Mouse (Mus musculus) embryonic fibroblast, embryonic 13.5 days (primary cell): ENCODE measurements around the gene Brat1. TPM values are rescaled to one million over a fixed set of nuclear protein-coding genes. Genes with fewer than 3 reads are reported as not detected.
"Not testable (repeated sequence)": the region's sequence is repeated elsewhere in the genome, so short reads cannot be mapped to it uniquely, and the experiment has no call there.

Experiments used
- H3K27ac ChIP-seq: 2 replicates; pipeline ENCODE4 v1.5.1; 2012; ENCODE audit warnings: low read length, control low read depth, inconsistent platforms; ENCODE audit not compliant: insufficient read depth
- H3K4me1 ChIP-seq: 2 replicates; pipeline ENCODE4 v1.6.1; 2011; ENCODE audit warnings: low read length; ENCODE audit not compliant: control insufficient read depth, insufficient read depth
- H3K4me3 ChIP-seq: 2 replicates; pipeline ENCODE4 v1.5.1; 2011; ENCODE audit warnings: mild to moderate bottlenecking, control low read depth, low read length; ENCODE audit not compliant: insufficient read depth
- CTCF ChIP-seq: IDR thresholded peaks from 2 replicates; pipeline ENCODE4 v1.5.1; 2011; ENCODE audit warnings: mild to moderate bottlenecking, control low read depth, low read length, moderate library complexity, borderline replicate concordance; ENCODE audit not compliant: insufficient read depth
- POLR2A ChIP-seq: IDR thresholded peaks from 2 replicates; pipeline ENCODE4 v1.6.1; 2011; ENCODE audit warnings: low read depth, mild to moderate bottlenecking, control low read depth, low read length, moderate library complexity
- polyA plus RNA-seq: library from polyadenylated mRNA; stranded (reverse); fragments of >200 nt; gene quantifications from 2 replicates; pipeline ENCODE4 v1.2.4, GENCODE M21; 2011; ENCODE audit warnings: low read depth; ENCODE audit not compliant: missing spikeins, insufficient read length

The Brat1 gene
- 10.2 and 12.4 TPM in 2 replicates for polyA plus RNA-seq

DNA sequence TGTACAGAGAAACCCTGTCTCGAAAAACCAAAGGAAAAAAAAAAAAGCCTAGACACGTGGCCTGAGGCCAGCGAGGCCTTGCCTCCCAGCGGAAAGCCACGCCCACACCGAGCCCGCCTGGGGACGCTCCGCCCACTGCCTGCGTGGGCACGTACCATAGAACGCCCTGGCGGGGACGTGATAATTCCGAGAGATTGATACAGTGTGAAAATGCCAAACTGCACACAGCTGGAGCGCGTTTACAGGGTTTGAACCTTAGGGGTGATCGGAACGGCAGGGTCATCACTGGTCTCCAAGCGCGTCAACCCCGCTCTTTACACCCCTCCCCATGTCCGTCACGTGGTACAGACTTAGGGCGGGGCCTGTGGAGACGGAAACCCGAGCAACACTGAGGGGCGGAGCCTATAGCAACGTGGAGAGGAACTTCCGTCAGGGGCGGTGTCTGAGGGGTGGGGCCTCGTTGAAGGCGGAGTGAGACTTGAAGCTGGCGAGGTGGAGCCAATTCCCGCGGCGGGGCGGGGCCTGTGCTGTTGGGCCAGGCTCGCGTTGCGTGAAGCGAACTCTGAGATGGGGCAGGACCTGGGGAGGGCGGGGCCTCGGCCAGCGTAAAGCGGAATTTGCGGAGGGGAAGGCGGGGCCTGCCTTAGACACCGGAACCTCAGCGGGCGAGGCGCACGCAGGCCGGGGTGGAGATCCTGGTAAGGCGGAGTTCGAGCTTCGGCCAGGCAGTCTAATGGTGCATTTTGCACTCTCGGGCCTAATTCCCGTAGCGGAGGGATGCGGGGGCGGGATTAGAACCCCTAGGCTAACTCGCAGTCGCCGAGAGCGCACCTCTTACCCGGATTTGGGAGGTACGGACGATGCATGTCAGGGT lies at the start of gene Brat1:
Gene Brat1 (plus strand): TSS at position 634 of the 874 bp plus-strand sequence.
- 0 out of 2 replicates have a peak, but pooled peaks cover 4% of the 10 kb centered on the region for H3K4me1 ChIP-seq
- TF ChIP-seq CTCF: no peak
- peak; percentile 91 for TF ChIP-seq POLR2A
- H3K27ac ChIP-seq: peak within 1 kb of the TSS; percentile 91
- H3K4me3 ChIP-seq: peak within 1 kb of the TSS; percentile 58

DNA sequence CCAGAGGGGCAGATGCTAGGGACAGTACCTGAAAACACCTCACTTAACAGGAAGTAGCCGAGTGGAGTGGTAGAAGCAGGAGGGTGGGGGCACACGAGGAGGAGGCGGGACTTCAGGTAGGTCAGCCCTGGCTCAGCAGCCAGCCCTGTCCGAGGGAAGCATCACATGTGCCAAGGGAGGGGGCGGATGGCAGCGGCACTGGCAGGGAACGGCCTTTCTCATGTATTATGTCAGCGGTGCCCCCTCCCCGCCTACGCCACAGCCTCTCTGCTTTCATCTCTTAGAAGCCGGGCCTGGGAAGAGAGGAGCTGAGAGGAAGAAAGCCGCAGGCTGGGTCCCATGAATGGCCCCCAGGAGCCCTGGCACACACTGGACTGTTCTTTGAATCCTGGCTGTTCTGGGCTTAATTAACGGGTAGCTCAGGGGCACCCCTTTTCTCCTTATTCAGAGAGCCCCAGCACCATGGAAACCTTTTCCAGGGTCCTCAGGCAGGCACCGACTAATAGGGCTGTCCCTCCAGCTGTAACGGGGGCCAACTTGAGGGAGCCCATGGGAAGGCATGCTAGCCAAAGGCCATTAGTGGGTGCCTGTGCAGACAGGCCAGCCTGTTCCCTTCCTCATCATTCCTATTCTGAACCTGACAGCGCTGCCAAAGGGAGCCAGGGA lies 45.1 kb upstream of the Brat1 start:
- H3K4me3 ChIP-seq: no peak overlapping the region
- TF ChIP-seq CTCF: no peak
- TF ChIP-seq POLR2A: no peak

DNA sequence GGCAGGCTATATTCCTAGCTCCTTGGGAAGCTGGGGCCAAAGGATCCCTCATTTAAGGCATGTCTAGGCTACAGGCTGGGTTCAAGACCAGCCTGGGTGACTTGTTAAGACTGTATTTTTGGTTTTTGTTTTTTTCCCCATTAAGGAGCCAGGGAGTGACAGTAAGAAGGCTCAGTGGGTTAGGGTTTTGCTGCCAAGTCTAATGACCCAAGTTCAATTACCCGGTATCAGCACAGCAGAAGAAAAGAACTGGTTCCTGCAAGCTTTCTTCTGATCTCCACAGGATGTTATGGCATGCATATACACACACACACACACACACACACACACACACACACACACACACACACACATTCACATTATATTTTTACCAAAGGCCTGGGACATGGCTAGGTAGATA lies 44.4 kb upstream of the Brat1 start:
- Histone ChIP-seq H3K4me3 (no peak overlapping the region), H3K27ac (no peak overlapping the region), H3K4me1 (peaks cover 2% of the 10 kb centered on the region; the same call in 1 of the 2 replicates)
- TF ChIP-seq CTCF (no peak), POLR2A (no peak)

More for the DNA sequence above, 45.1 kb upstream of the Brat1 start:
- H3K27ac ChIP-seq: no peak overlapping the region
- peaks cover 2% of the 10 kb centered on the region; the same call in 1 of the 2 replicates for H3K4me1 ChIP-seq

DNA sequence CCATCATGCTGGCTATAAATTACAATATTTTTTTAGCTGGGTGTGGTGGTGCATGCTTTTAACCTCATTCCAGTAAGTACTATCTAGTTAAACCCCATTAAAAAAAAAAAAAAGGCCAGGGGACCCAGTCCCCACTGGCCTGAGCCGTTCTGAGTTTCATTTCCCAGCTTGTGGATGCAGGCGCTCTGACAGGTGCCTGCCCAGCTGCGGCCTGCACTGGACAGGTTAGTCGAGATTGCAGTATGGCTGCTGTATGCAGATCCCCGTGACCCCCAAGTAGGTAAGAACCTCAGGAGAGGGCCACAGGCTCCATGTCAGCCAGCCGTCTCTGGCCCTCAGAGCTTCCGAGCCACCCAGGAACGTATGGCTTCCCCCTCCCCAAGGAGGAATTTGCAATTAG lies 43.4 kb upstream of the Brat1 start:
- no peak overlapping the region for H3K4me3 ChIP-seq
- H3K27ac ChIP-seq: no peak overlapping the region
- TF ChIP-seq CTCF: no peak
- TF ChIP-seq POLR2A: no peak
- H3K4me1 ChIP-seq: peaks cover 2% of the 10 kb centered on the region; the same call in 1 of the 2 replicates

DNA sequence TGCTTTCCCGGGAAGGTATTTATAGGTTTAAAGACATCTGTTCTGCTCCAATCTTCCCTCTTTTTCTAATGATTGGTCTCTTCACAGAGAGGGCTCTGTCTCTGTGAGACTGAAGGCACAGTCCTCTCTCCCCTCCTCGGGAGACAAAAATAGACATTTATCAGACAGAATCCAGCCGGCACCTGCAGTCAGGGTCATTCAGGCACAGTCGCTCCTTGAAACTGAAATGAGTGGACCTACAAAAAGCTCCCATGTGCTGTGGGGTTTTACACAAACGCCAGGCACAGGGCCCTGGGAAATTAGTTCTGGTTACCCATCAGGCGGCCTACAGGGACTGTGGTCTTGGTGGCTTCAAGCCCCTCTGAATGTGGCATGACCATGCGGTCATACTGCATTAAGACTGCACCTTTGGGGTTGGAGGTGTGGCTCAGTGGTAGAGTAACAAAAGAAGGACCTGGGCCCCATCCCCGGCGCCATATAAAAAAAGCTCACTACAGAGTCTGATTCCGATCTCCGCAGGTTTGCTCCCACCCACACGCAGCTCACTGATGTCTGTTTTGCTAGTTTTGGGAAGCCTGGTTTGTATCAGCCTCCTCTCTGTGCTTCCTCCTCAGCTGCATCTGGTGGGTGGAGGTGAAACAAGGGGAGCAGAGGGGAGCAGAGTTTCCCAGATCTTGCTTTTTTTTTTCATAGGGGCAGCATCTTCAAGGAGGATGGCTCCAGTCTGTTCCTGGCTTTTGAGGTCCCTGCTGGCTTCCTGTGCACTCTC lies 42.8 kb upstream of the Brat1 start:
- no peak overlapping the region for H3K4me3 ChIP-seq
- no peak overlapping the region for H3K27ac ChIP-seq
- TF ChIP-seq CTCF: no peak
- TF ChIP-seq POLR2A: no peak
- H3K4me1 ChIP-seq: peaks cover 2% of the 10 kb centered on the region; the same call in 1 of the 2 replicates

DNA sequence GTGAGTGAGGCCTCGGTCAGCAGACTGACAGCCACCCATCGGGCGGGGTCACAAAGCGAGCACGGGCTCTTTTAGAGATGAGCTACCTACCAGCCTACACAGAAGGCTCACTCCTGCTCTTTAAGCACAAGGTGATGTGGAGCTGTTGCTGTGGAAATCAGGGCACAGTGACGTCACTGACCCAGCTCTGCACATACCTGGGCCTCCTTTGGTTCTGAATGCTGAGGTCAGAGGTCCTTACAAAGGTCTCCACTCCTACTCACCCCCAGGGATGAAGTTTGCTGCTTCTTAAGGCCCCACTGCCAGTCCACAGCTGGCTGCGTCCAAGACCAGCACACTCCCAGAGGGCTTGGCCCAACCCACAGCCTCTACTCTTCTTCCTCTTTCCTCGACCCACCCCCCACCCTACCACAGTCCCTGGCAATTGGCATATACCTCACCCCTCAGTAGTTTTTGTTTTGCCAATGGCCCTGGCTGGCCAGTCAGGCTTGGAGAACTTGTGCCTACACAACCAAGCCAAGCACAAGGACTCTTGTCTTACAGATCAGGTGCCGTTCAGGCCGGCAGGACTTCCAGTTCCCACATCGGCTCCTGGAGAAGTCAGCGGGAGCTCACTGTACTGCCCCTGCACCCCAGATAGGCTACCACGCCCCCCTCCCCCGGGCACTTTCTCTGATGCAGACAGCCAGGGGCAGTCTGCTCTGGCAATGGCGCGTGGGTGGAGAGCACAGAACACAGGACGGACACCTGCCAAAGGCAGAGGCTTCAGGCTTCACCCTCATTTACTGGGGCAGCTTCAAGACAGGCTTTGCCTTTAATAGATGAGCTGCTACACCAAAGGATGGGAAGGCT lies 41.8 kb upstream of the Brat1 start:
- TF ChIP-seq POLR2A (no peak), CTCF (no peak)
- H3K4me1 ChIP-seq: peaks cover 2% of the 10 kb centered on the region; the same call in 1 of the 2 replicates
- H3K27ac ChIP-seq: no peak overlapping the region
- no peak overlapping the region for H3K4me3 ChIP-seq

DNA sequence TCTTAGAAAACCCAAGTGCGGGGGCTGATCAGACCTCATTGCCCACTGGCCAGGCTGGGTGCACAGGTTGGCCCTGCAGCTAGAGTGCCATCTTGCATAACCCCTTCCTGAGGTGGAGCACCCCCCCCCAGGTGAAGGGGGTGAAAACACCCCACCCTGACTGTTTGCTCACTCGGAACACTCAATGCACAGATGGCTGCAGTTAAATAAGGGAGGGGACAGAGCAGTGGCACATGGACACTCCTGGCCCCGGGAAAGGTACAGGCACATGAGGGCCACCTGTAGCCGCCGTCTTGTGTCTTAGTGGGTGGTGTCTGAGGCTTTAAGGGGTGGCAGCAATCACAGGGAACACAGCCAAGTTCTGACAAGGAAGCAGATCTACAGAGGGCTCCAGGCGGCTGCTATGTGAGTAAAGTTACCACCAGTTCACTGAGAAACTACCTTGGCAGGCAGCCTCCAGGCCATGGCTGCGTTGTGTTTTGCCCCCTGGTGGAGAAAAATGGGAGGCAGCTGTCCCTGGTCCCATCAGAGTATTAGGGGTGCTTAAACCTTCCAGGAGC lies 41.1 kb upstream of the Brat1 start:
- Histone ChIP-seq H3K27ac (no peak overlapping the region), H3K4me3 (no peak overlapping the region), H3K4me1 (peaks cover 2% of the 10 kb centered on the region; the same call in 1 of the 2 replicates)
- TF ChIP-seq POLR2A (no peak), CTCF (peak; percentile 64)

DNA sequence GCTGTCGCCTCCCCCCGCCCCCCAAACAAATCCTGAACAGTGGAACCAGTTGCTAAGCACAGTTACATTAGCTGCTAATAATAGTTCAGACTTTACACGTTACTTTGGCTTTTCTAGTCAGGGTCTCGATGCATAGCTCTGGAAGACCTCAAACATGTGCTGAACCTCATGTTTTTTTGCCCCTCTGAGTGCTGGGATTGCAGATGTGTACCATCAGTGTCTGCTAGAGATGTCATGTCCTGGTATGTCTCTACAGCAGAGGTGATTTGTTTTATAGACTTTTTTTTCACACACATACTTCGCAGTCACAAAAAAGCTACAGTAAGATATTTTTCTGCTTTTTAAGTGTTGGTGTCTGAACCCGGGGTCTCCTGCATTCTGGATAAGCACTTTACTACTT lies 32.7 kb upstream of the Brat1 start:
- no peak for TF ChIP-seq CTCF
- no peak for TF ChIP-seq POLR2A
- Histone ChIP-seq H3K4me3 (no peak overlapping the region), H3K4me1 (no peaks in the 10 kb centered on the region), H3K27ac (no peak overlapping the region)

DNA sequence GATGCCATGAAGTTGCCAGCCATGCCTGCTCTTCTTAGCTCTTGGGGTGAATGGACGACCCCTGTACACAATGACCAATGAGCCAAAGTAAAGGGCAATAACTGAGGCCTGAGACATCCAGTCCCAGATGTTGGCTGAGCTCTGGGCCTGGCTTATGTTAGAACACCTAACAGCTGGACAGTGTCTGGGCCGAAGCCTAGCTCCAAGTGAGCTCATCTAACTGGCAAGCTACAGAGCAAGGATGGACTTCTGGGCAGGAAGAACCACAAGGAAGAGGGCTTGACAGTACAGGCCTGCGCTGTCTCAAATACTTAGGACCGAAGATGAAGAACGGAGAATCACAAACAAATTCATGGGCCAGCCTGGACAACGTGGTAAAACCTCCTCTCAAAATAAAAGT lies 32.2 kb upstream of the Brat1 start:
- not testable (repeated sequence) for H3K4me3 ChIP-seq, H3K4me1 ChIP-seq, H3K27ac ChIP-seq
